Mouse (Mus musculus) heart, embryonic 14.5 days (tissue): ENCODE measurements around the gene Calhm6. TPM values are rescaled to one million over a fixed set of nuclear protein-coding genes. Genes with fewer than 3 reads are reported as not detected.
A peak's percentile ranks its signal among the peaks of the same experiment; 100 is the strongest.

Experiments
- ATAC-seq: fragments of 200-750 bp; cut with Nextera tagmentation; 2 replicates; pipeline ENCODE4 v1.8.0; 2017; ENCODE audit warnings: low read depth, moderate TSS enrichment; ENCODE audit not compliant: insufficient number of reproducible peaks, insufficient read depth, low FRiP score
- H3K27ac ChIP-seq, 2 experiments: fragments of 200-500 bp in 1 of 2; fragments of 300-500 bp in 1 of 2; sonication (generic) in 1 of 2; replicated peaks in 1 of 2; 2 replicates each; pipeline ENCODE4 v1.5.1; 2012 to 2014; ENCODE audit warnings: low read depth in 2 of 2, low read length in 2 of 2, control low read depth in 1 of 2, mild to moderate bottlenecking in 1 of 2, mixed read lengths in 1 of 2; ENCODE audit not compliant: control insufficient read depth in 1 of 2, insufficient read depth in 1 of 2
- H3K27me3 ChIP-seq: fragments of 300-500 bp; sonication (generic); 2 replicates; pipeline ENCODE4 v1.6.1; 2014; ENCODE audit warnings: mild to moderate bottlenecking, low read length, control low read depth; ENCODE audit not compliant: control insufficient read depth, insufficient read depth
- H3K36me3 ChIP-seq: fragments of 300-500 bp; sonication (generic); 2 replicates; pipeline ENCODE4 v1.6.1; 2014; ENCODE audit warnings: mild to moderate bottlenecking, control low read depth, low read length, mixed read lengths; ENCODE audit not compliant: control insufficient read depth, insufficient read depth
- H3K4me1 ChIP-seq, 2 experiments: fragments of 200-500 bp in 1 of 2; fragments of 300-500 bp in 1 of 2; sonication (generic) in 1 of 2; 2 replicates each; pipeline ENCODE4 v1.6.1; 2012 to 2014; ENCODE audit warnings: low read length in 2 of 2, control low read depth in 1 of 2, mixed read lengths in 1 of 2; ENCODE audit not compliant: control insufficient read depth in 2 of 2, insufficient read depth in 2 of 2
- H3K4me2 ChIP-seq: fragments of 300-500 bp; sonication (generic); 2 replicates; pipeline ENCODE4 v1.6.1; 2014; ENCODE audit warnings: mild to moderate bottlenecking, low read length
- H3K4me3 ChIP-seq, 2 experiments: fragments of 200-500 bp in 1 of 2; fragments of 300-500 bp in 1 of 2; sonication (generic) in 1 of 2; 2 replicates each; pipeline ENCODE4 v1.5.1; 2012 to 2014; ENCODE audit warnings: low read length in 2 of 2, mild to moderate bottlenecking in 2 of 2, control low read depth in 1 of 2, low read depth in 1 of 2, moderate library complexity in 1 of 2; ENCODE audit not compliant: control insufficient read depth in 1 of 2, insufficient read depth in 1 of 2
- H3K9ac ChIP-seq: fragments of 300-500 bp; sonication (generic); 2 replicates; pipeline ENCODE4 v1.6.1; 2014; ENCODE audit warnings: mild to moderate bottlenecking, low read length
- H3K9me3 ChIP-seq: fragments of 300-500 bp; sonication (generic); 2 replicates; pipeline ENCODE4 v1.6.1; 2016; ENCODE audit warnings: low read length, control low read depth; ENCODE audit not compliant: control insufficient read depth
- whole genome bisulfite sequencing: fragments of 180-500 bp; shearing (Covaris S2); extraction: QIAGEN DNeasy Blood & Tissue Kit; methylation state at CpG from one replicate; pipeline ENCODE4 v1.1.7; 2014; 5-methylcytosine and 5-hydroxymethylcytosine counted together
- polyA plus RNA-seq: library from polyadenylated mRNA; unstranded; fragments of >200 nt; fragmentation: Nextera tagmentation; extraction: Ambion mirVana; gene quantifications from 2 replicates; pipeline ENCODE4 v1.2.1, GENCODE M21; 2014

The Calhm6 gene
- polyA plus RNA-seq, result 0.67 and 0.74 TPM in 2 replicates

- 0 out of 2 replicates have a peak, but pooled peaks have one; percentile 17 for ATAC-seq
- Histone ChIP-seq H3K4me3 (peak within 1 kb of the TSS; percentile 48 to 69), H3K9ac (peak within 1 kb of the TSS; percentile 65), H3K4me2 (peak within 1 kb of the TSS; percentile 81), H3K4me1 (peaks cover 0 to 2% of the 10 kb centered on the region in 2 experiments; a peak in 1 of 4 replicates), H3K27ac (no peak within 1 kb of the TSS), H3K27me3 (no peaks in the 10 kb centered on the region), H3K36me3 (no peaks in the 10 kb centered on the region), H3K9me3 (no peaks in the 10 kb centered on the region)
- WGBS, result 16% methylated on average over 44 of the region's 44 CpGs
Observed at GRCm38 (mm10) chr10:34127392-34128378, at the start of gene Calhm6. Gene Calhm6 (minus strand): TSS chr10:34127984.

GRCm38 (mm10) chr10:34175870-34176606 is 48.3 kb upstream of the Calhm6 start:
- Histone ChIP-seq H3K27ac (no peak overlapping the region), H3K36me3 (no peaks in the 10 kb centered on the region; the same call in 1 of the 2 replicates), H3K4me2 (no peak overlapping the region), H3K27me3 (no peaks in the 10 kb centered on the region), H3K4me1 (peaks cover 0 to 6% of the 10 kb centered on the region in 2 experiments; a peak in 2 of 4 replicates), H3K9me3 (no peaks in the 10 kb centered on the region), H3K4me3 (no peak overlapping the region), H3K9ac (no peak overlapping the region)
- ATAC-seq, result no peak
- WGBS, result 57% methylated on average over 8 of the region's 8 CpGs

- Histone ChIP-seq H3K4me1 (peaks cover 0 to 6% of the 10 kb centered on the region in 2 experiments; a peak in 2 of 4 replicates), H3K9ac (no peak overlapping the region), H3K27me3 (no peaks in the 10 kb centered on the region), H3K9me3 (no peaks in the 10 kb centered on the region), H3K4me2 (no peak overlapping the region), H3K4me3 (no peak overlapping the region), H3K36me3 (no peaks in the 10 kb centered on the region), H3K27ac (no peak overlapping the region; a peak in 1 of 4 replicates)
- 65% methylated on average over 4 of the region's 4 CpGs for WGBS
- no peak for ATAC-seq
Observed at GRCm38 (mm10) chr10:34172663-34173282, 45.0 kb upstream of the Calhm6 start.

- Histone ChIP-seq H3K27ac (no peak overlapping the region), H3K4me3 (no peak overlapping the region), H3K36me3 (no peaks in the 10 kb centered on the region), H3K9ac (no peak overlapping the region), H3K4me2 (no peak overlapping the region), H3K27me3 (no peaks in the 10 kb centered on the region), H3K4me1 (peaks cover 0 to 6% of the 10 kb centered on the region in 2 experiments; a peak in 2 of 4 replicates), H3K9me3 (no peaks in the 10 kb centered on the region)
- no peak for ATAC-seq
- WGBS, result 73% methylated on average over 4 of the region's 4 CpGs
Observed at GRCm38 (mm10) chr10:34171660-34172059, 43.9 kb upstream of the Calhm6 start.

- H3K4me1 ChIP-seq, result peaks cover 0 to 6% of the 10 kb centered on the region in 2 experiments; a peak in 1 of 4 replicates
- no peaks in the 10 kb centered on the region for H3K27me3 ChIP-seq
- H3K4me2 ChIP-seq, result no peak overlapping the region
- ATAC-seq, result no peak
- WGBS, result 93% methylated on average over 3 of the region's 3 CpGs
- H3K9me3 ChIP-seq, result no peaks in the 10 kb centered on the region
- H3K9ac ChIP-seq, result no peak overlapping the region
- H3K27ac ChIP-seq, result no peak overlapping the region
- H3K36me3 ChIP-seq, result no peaks in the 10 kb centered on the region
- no peak overlapping the region for H3K4me3 ChIP-seq
Observed at GRCm38 (mm10) chr10:34171191-34171590, 43.4 kb upstream of the Calhm6 start.

- no peak; the same call in 1 of the 2 replicates for ATAC-seq
Observed at GRCm38 (mm10) chr10:34166971-34167370, 39.2 kb upstream of the Calhm6 start.

More at GRCm38 (mm10) chr10:34166971-34167370, 39.2 kb upstream of the Calhm6 start:
- peaks cover 9% of the 10 kb centered on the region for H3K36me3 ChIP-seq
- 32% methylated on average over 2 of the region's 2 CpGs for WGBS
- H3K4me3 ChIP-seq, result no peak overlapping the region
- H3K9ac ChIP-seq, result no peak overlapping the region
- no peaks in the 10 kb centered on the region for H3K9me3 ChIP-seq
- no peaks in the 10 kb centered on the region for H3K4me1 ChIP-seq
- H3K4me2 ChIP-seq, result no peak overlapping the region
- no peaks in the 10 kb centered on the region for H3K27me3 ChIP-seq
- H3K27ac ChIP-seq, result no peak overlapping the region
